Mouse (Mus musculus): ENCODE results near the gene Ugt1a1. TPM values are rescaled to one million over a fixed set of nuclear protein-coding genes. Genes with fewer than 3 reads are reported as not detected.
A peak's percentile ranks its signal among the peaks of the same experiment; 100 is the strongest.

The Ugt1a1 gene
- total and polyA plus RNA-seq, 2 experiments = 574 to 719 TPM

- Histone ChIP-seq H3K27ac (replicated peaks; ENCODE audit: insufficient read depth, low read depth, low read length) (no peak overlapping the region), H3K79me2 (ENCODE audit: control insufficient read depth, insufficient read depth, low read length) (peaks cover 40% of the 10 kb centered on the region), H3K36me3 (ENCODE audit: control insufficient read depth, insufficient read depth, low read length) (peaks cover 10% of the 10 kb centered on the region), H3K27me3 (ENCODE audit: control insufficient read depth, insufficient read depth, low read length) (no peaks in the 10 kb centered on the region), H3K9ac (ENCODE audit: low read depth, low read length) (no peak overlapping the region), H3K4me3 (ENCODE audit: insufficient read depth, low read depth, low read length) (no peak overlapping the region), H3K4me1 (ENCODE audit: control insufficient read depth, insufficient read depth, low read length) (peaks cover 21% of the 10 kb centered on the region)
- WGBS = 24% methylated on average over 1 of the region's 1 CpGs
- TF ChIP-seq POLR2A (IDR thresholded peaks at IDR 0.05; ENCODE audit: extremely low read depth, insufficient read depth, low read length) (no peak), CTCF (IDR thresholded peaks at IDR 0.05; ENCODE audit: low read depth, low read length) (no peak)
- peak; percentile 86 for DNase-seq (ENCODE audit: extremely low read depth, low read depth, low spot score)
Observed at GRCm38 (mm10) chr1:88195687-88196086, 16.1 kb upstream of the Ugt1a1 start.

DNA sequence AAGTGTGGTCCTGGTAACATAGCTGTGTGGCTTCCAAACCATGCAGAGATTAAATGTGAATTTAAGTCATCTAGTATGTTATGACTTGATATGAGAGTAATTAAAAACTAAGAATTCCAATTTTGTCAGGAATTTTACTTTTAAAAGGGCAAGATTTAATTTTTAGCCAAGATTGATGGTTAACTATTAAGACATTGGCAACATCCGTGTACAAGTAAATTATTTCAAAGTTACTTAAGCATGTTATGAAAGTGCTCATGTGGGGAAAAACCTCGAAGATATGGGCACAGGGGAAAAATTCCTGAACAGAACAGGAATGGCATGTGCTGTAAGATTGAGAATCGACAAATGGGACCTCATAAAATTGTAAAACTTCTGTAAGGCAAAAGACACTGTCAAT lies 14.3 kb upstream of the Ugt1a1 start:
- H3K79me2 ChIP-seq (ENCODE audit: control insufficient read depth, insufficient read depth, low read length) = peaks cover 32% of the 10 kb centered on the region
- no peak overlapping the region for H3K9ac ChIP-seq (ENCODE audit: low read depth, low read length)
- peaks cover 10% of the 10 kb centered on the region for H3K36me3 ChIP-seq (ENCODE audit: control insufficient read depth, insufficient read depth, low read length)
- H3K27ac ChIP-seq (replicated peaks; ENCODE audit: insufficient read depth, low read depth, low read length) = no peak overlapping the region
- H3K4me3 ChIP-seq (ENCODE audit: insufficient read depth, low read depth, low read length) = no peak overlapping the region
- peaks cover 19% of the 10 kb centered on the region for H3K4me1 ChIP-seq (ENCODE audit: control insufficient read depth, insufficient read depth, low read length)
- 42% methylated on average over 3 of the region's 3 CpGs for WGBS
- TF ChIP-seq POLR2A (IDR thresholded peaks at IDR 0.05; ENCODE audit: extremely low read depth, insufficient read depth, low read length) = no peak
- TF ChIP-seq CTCF (IDR thresholded peaks at IDR 0.05; ENCODE audit: low read depth, low read length) = no peak
- DNase-seq (ENCODE audit: extremely low read depth, low read depth, low spot score) = no peak
- H3K27me3 ChIP-seq (ENCODE audit: control insufficient read depth, insufficient read depth, low read length) = no peaks in the 10 kb centered on the region

DNA sequence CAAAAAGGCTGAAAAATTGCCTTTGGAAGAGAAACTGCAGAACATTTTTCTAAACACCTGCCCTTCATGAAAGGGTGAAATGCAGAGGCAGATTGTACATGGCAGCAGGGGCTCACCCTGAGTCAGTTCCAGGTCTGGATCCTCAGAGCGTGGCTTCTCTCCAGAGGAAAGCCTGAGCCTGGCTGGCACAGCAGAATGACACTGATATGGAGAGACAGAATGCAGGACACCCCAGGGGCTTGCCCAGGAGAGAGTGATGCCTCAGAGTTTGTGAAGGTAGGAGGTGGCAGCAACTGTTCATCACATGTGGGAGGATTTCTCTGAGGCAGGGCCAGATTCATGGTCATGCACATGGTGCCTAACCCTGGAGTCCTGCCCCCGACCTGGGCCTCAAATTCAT lies 11.8 kb upstream of the Ugt1a1 start:
- TF ChIP-seq POLR2A (IDR thresholded peaks at IDR 0.05; ENCODE audit: extremely low read depth, insufficient read depth, low read length) = no peak
- no peak for TF ChIP-seq CTCF (IDR thresholded peaks at IDR 0.05; ENCODE audit: low read depth, low read length)
- 63% methylated on average over 2 of the region's 2 CpGs for WGBS
- H3K79me2 ChIP-seq (ENCODE audit: control insufficient read depth, insufficient read depth, low read length) = peaks cover 22% of the 10 kb centered on the region; the same call in 1 of the 2 replicates

GRCm38 (mm10) chr1:88200456-88200855 lies 11.3 kb upstream of the Ugt1a1 start, which contains the start of gene Ugt1a2:
Gene Ugt1a2 (plus strand): TSS chr1:88200601.
- Histone ChIP-seq H3K9ac (ENCODE audit: low read depth, low read length) (no peak within 1 kb of the TSS), H3K79me2 (ENCODE audit: control insufficient read depth, insufficient read depth, low read length) (peaks cover 25% of the 10 kb centered on the region), H3K36me3 (ENCODE audit: control insufficient read depth, insufficient read depth, low read length) (peaks cover 30% of the 10 kb centered on the region), H3K4me3 (ENCODE audit: insufficient read depth, low read depth, low read length) (no peak within 1 kb of the TSS), H3K27me3 (ENCODE audit: control insufficient read depth, insufficient read depth, low read length) (no peaks in the 10 kb centered on the region), H3K4me1 (ENCODE audit: control insufficient read depth, insufficient read depth, low read length) (peaks cover 9% of the 10 kb centered on the region; the same call in 1 of the 2 replicates), H3K27ac (replicated peaks; ENCODE audit: insufficient read depth, low read depth, low read length) (no peak within 1 kb of the TSS)
- TF ChIP-seq POLR2A (IDR thresholded peaks at IDR 0.05; ENCODE audit: extremely low read depth, insufficient read depth, low read length) (no peak), CTCF (IDR thresholded peaks at IDR 0.05; ENCODE audit: low read depth, low read length) (no peak)
- WGBS = 71% methylated on average over 7 of the region's 7 CpGs
- no peak for DNase-seq (ENCODE audit: extremely low read depth, low read depth, low spot score)

More for the DNA sequence above, 11.8 kb upstream of the Ugt1a1 start:
- peaks cover 27% of the 10 kb centered on the region for H3K36me3 ChIP-seq (ENCODE audit: control insufficient read depth, insufficient read depth, low read length)
- no peak overlapping the region for H3K27ac ChIP-seq (replicated peaks; ENCODE audit: insufficient read depth, low read depth, low read length)
- no peak overlapping the region for H3K9ac ChIP-seq (ENCODE audit: low read depth, low read length)
- no peaks in the 10 kb centered on the region for H3K27me3 ChIP-seq (ENCODE audit: control insufficient read depth, insufficient read depth, low read length)
- no peak for DNase-seq (ENCODE audit: extremely low read depth, low read depth, low spot score)
- no peak overlapping the region for H3K4me3 ChIP-seq (ENCODE audit: insufficient read depth, low read depth, low read length)
- peaks cover 8% of the 10 kb centered on the region; the same call in 1 of the 2 replicates for H3K4me1 ChIP-seq (ENCODE audit: control insufficient read depth, insufficient read depth, low read length)

DNA sequence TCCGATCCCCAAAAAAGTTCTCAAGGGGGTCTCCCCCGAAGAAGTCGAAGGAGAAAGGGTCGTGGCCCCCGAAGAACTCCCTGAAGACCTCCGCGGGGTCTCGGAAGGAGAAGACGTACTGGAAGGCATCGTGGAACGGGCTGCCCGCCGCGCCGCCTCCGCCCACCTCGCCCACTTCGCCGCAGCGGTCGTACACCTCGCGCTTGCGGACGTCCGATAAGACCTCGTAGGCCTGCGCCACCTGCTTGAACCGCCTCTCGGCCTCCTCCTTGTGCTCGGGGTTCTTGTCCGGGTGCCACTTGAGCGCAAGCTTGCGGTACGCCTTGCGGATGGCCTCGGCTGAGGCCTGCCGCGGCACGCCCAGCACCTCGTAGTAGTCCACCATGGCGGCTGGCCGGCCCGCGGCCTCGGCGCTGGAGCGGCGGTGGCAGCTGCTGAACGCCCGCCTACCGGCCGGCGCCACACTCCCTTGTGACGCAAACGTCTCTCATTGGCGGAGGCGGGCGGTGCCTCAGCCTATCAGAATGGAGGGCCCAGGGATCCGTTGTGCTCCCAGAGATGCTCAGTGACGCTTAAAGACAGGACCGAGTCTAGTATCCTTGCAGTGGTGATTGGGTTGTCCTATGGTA lies 6.4 kb upstream of the Ugt1a1 start, which contains the start of gene Dnajb3:
Gene Dnajb3 (minus strand): TSS at position 489 of the 629 bp plus-strand sequence.
- peaks cover 12% of the 10 kb centered on the region for H3K4me1 ChIP-seq (ENCODE audit: control insufficient read depth, insufficient read depth, low read length)
- peak within 1 kb of the TSS; percentile 35; the same call in 1 of the 2 replicates for H3K9ac ChIP-seq (ENCODE audit: low read depth, low read length)
- 57% methylated on average over 62 of the region's 62 CpGs for WGBS
- peak within 1 kb of the TSS; percentile 54; the same call in 1 of the 2 replicates for H3K4me3 ChIP-seq (ENCODE audit: insufficient read depth, low read depth, low read length)
- DNase-seq (ENCODE audit: extremely low read depth, low read depth, low spot score) = no peak
- H3K79me2 ChIP-seq (ENCODE audit: control insufficient read depth, insufficient read depth, low read length) = peaks cover 16% of the 10 kb centered on the region
- H3K27ac ChIP-seq (replicated peaks; ENCODE audit: insufficient read depth, low read depth, low read length) = peak within 1 kb of the TSS; percentile 12; the same call in 1 of the 2 replicates
- H3K27me3 ChIP-seq (ENCODE audit: control insufficient read depth, insufficient read depth, low read length) = no peaks in the 10 kb centered on the region
- peaks cover 27% of the 10 kb centered on the region for H3K36me3 ChIP-seq (ENCODE audit: control insufficient read depth, insufficient read depth, low read length)
- no peak for TF ChIP-seq CTCF (IDR thresholded peaks at IDR 0.05; ENCODE audit: low read depth, low read length)
- no peak for TF ChIP-seq POLR2A (IDR thresholded peaks at IDR 0.05; ENCODE audit: extremely low read depth, insufficient read depth, low read length)

All from liver, adult 2 months (tissue).